Mouse (Mus musculus) adrenal gland, adult 18-20 months (tissue): Measurements from ENCODE around the gene Med24. TPM values are rescaled to one million over a fixed set of nuclear protein-coding genes. Genes with fewer than 3 reads are reported as not detected.
A peak's percentile ranks its signal among the peaks of the same experiment; 100 is the strongest.
"Not testable (repeated sequence)": the region's sequence is repeated elsewhere in the genome, so short reads cannot be mapped to it uniquely, and the experiment has no call there.

ENCODE experiments used
- DNase-seq, 2 experiments: peaks; one replicate each; pipeline ENCODE4 v3.0.0; 2021 to 2022; ENCODE audit warnings: low spot score in 2 of 2
- total RNA-seq, 2 experiments: library from RNA; stranded (reverse); gene quantifications; 1 replicate in 1 of 2; 2 replicates in 1 of 2; pipeline ENCODE4 v1.2.3; 2021

Med24 gene
- total RNA-seq, 2 experiments from 2014 or later = 46.1 to 49.2 TPM

DNA sequence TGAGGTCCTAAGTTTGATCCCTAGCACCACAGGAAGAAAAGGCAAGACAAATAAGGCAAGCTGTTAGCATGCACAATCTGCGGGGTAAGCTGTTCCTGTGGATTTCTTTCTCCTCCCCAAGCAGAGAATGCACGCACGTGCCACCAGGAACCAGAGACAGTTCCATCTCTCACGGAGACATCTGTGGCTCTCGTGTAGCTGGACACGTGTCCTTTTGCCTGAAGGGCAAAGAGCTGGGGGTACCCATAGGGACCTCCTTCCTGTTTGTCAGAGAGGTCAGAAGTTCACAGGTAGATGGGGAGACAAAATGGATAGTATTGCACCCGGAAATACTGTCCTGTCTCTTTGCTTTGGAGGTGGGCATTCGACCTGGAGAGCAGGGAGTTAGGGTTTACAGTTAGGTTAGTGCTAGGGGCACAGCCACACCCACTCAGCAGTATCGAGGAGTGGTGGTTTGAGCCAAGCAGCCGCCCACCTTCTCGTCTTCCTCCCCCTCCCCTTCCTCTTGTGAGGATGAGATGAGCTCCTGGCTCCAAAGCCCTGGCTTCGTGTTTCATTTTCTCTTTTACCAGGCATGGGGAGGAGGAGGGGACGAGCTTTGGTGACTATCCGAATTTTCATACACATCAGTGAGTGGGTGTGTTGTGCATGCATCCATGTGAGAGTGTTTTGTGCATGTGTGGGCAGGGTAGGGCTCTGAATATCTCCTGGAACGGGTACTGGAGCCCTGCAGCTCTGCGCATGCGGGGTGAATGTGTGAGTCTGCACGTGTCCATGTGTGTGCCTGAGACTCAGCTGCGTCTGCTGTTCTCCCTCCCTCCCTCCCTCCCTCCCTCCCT, 17.8 kb upstream of the Med24 start:
- peak; percentile 71 to 75 for DNase-seq

GRCm38 (mm10) chr11:98745932-98746853, 17.0 kb upstream of the Med24 start:
- no peak for DNase-seq

- DNase-seq = no peak
Measured at GRCm38 (mm10) chr11:98744456-98745019, 15.3 kb upstream of the Med24 start.

DNA sequence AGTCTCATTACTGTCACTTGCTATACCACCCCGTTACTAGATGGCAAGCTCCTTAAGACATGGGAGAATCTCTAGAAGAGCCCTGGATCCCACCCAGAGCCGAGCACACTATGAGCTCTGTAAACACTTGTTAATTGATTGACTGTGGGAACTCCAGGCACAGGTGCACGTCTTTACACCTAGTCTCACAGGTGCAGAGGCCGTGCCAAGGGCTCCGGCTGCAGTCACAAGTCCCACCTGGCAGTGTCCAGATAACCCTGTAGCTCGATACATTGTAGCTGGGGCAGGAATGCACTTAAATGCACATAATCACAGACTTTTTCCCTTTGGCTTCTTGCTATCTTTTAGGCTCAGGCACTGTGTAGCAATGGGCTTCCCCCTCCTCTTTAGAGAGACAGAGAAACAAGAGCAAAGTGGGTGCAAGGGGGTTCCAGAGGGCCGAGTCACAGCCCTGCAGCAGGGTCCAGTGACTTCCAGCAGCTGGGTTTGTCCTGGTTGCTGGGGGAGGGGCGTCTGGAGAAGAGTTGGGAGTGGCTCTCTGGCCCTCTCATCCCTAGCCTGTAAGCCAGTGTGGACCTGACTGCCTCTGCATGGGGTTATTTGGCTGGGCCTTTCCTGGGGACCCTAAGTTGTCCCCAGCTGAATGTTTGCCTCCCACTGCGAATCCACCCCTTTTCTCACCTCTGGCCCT, 14.6 kb upstream of the Med24 start:
- DNase-seq = peak; percentile 30 to 42

DNA sequence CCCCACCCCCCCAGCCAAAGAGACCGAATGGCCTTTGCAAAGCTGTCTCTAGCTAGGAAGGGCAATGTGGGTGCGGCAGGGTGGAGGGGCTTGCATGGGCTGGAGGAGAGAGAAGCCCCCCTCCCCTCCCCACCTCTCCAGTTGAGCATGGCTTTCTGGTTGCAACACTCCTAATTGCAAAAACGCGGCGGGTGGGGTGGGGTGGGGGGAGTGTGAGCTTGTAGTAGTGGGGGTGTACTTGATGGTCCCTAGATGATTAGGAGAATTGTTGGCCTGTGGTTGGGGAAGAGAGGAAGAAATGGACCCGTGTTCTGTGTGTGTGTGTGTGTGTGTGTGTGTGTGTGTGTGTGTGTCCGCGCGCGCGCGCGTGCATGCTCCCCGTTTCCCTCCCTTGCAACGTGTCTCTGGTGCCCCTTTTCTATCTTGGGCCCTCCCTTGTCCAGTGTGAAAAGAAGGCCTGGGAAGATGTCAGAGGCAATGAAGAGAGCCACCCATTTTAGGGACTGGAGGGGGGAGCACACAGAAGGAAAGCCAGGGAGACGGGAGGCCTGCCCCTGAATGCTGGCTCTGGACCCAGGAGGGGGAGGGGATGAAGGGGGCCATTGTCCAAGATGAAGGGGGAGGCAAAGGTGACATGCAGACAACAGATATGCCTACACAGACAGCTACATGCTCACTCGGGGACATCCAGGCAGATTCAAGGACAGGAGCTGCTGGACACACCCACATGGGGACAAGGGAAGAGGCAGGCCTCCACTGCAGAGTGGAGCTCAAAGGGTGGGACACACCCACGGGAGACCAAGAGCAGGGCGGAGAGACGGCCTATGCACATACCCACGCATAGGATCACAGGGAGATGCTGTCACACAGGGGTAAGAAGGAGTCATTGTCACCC, 13.4 kb upstream of the Med24 start:
- peak; percentile 36 for DNase-seq

DNA sequence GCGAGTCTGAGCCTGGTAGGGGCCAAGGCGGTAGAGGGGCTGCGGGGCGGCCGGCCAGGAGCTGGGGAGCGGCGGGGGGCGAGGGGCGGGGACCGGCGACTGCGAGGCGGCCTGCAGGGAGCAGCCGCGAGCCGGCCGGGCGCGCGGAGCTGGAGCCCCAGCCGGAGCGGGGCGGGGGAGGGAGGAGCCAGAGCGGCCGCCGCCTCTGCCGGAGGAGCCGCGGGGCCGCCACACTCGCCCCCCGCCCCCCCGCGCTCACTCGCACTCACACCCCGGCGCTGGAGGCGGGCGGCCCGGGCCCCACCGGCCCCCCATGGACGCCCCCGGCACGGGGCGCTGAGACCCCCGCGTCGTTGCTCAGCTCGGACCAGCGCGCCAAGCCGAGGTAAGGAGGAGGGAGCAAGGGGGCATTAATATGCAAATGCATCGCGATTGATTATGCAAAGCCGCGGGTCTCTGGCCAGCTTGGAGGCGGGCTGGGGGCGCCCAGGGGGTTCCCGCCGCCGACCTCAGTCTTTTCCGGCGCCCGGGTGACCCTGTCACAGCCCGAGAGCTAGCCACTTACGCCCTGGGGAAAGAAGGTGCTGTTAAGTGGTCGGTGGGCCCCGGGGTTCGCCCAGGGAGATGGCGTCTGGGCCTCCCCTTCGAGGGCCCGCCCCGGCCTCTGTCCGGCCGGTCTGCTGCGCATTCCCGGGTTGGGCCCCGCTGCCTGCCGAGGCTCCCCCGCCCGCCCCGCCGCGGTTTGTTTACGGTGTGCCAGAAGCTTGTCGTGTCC, 12.6 kb upstream of the Med24 start:
- peak; percentile 82 to 83 for DNase-seq

- no peak for DNase-seq
Measured at GRCm38 (mm10) chr11:98741051-98741620, 11.9 kb upstream of the Med24 start.

DNA sequence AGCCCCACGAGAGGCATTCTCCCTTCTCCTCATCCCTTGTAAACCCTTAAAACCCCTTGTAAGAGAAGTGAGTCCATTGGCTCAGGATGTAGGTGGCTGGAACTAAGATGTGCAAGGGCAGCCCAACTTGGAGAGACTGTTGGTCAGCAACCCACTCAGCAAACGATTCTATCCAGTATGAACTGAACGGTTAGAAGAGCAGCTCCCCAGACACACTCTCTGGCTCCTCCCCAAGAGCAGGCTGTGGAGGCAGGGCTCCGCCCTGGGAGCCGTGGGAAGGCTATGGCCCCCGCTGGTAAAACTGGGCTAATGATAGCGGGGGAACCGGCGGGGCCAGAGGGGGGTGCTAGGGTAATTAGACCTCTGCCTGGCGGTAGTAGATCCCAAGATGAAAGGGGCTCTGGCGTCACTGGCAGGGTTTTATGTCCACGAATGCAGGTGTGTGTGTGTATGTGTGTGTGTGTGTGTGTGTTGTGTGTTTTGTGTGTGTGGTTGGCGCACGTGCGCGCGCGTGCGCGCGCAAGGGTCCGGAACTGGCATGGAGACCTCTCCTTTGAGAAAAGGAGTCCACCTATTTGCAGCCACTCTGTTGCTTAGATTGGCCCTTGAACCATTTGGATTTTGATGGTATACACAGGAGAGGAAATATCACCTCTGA, 11.3 kb upstream of the Med24 start, which contains the start of gene Thra:
TSS of gene Thra (plus strand) at position 246 of the 658 bp plus-strand sequence.
- DNase-seq = peak; percentile 51 to 63

GRCm38 (mm10) chr11:98740026-98740392, 10.8 kb upstream of the Med24 start:
- peak in 1 of 2 experiments; percentile 26 for DNase-seq

GRCm38 (mm10) chr11:98738925-98739324, 9.7 kb upstream of the Med24 start:
- no peak for DNase-seq

- no peak for DNase-seq
Measured at GRCm38 (mm10) chr11:98738428-98738911, 9.2 kb upstream of the Med24 start.

DNA sequence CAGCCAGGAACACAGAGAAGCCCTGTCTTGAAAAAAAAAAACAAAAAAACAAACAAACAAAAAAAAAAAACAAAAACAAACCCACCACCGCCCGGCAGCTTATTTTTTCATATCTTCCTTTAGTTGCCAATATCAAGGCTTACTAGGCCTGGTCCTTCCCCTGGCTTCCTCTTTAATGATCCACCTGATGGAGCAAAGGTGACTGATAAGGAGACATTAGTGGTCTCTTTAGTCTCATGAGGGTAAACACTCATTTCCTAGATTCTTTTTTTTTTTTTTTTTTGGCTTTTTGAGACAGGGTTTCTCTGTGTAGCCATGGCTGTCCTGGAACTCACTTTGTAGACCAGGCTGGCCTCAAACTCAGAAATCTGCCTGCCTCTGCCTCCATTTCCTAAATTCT, 8.0 kb upstream of the Med24 start:
- DNase-seq = not testable (repeated sequence)

- DNase-seq = no peak
Measured at GRCm38 (mm10) chr11:98736176-98736575, 6.9 kb upstream of the Med24 start.

- no peak for DNase-seq
Measured at GRCm38 (mm10) chr11:98735111-98735510, 5.9 kb upstream of the Med24 start.

DNA sequence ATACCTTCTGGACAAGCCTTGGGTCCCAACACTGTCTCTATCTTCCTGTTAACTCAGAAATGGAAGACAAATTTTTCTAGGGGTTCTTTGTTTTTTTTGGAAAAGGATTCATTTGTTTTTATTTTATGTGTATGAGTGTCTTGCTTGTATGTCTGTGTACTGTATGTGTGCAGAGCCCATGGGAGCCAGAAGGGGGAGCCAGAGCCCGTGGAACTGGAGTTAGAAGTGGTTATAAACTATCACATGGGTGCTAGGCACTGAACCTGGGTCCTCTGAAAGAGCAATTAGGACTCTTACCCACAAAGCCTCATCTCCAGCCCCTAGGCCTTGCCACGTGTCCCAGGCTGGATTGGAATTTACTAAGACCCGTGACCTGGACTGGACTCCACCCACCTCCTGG, 4.8 kb upstream of the Med24 start:
- DNase-seq = no peak

DNA sequence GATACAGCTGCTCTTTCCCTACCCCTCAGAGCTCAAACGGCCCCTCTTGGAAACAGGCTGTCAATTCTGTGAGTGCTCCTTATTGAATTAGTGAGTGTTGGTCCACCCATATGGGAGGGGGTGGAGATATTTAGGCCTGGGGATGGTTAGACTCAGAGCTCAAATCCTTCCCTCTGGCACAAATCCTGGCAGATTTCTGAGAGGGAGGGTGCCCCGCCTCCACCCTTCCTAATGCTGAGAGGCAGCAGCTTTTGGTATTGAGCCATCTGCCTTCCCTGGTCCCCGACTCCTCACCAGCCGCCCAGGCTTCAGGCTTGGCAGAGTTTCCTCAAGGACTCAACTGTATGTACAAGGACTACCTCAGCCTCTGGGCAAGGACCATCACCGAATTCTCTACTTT, 1.9 kb upstream of the Med24 start:
- no peak for DNase-seq

GRCm38 (mm10) chr11:98730727-98731126, 1.5 kb upstream of the Med24 start:
- no peak for DNase-seq

DNA sequence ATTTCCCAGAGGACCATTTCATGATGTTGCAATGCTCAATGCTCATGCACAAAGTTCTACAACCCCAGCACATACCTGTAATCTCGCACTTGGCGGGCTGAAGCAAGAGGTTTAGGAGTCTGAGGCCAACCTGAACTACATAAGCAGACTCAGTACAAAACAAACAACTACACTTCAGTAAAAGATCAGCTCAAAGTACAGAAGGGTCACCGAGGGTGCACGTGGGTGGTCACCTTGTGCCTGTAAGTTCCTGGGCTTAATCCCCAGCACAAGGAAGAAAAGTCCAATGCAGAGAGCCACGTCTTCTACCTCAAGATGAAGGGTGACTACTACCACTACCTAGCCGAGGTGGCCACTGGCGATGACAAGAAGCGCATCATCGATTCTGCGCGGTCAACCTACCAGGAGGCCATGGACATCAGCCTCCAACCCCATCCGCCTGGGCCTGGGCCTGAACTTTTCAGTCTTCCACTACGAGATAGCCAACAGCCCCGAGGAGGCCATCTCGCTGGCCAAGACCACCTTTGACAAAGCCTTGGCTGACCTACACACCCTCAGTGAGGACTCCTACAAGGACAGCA, 3.2 kb downstream of the Med24 start:
- DNase-seq = no peak
